Mouse (Mus musculus) thymus, adult 2 months (tissue): Measurements from ENCODE around the gene Rnf157. TPM values are rescaled to one million over a fixed set of nuclear protein-coding genes. Genes with fewer than 3 reads are reported as not detected.

Experiments
- DNase-seq: peaks from one replicate; pipeline ENCODE4 v3.0.0; 2021
- H3K27ac ChIP-seq: fragments of 200-500 bp; 2 replicates; pipeline ENCODE4 v1.5.1; 2012; ENCODE audit warnings: low read length, control low read depth; ENCODE audit not compliant: control insufficient read depth, insufficient read depth
- H3K27me3 ChIP-seq: fragments of 200-500 bp; 2 replicates; pipeline ENCODE4 v1.6.1; 2012; ENCODE audit warnings: mild to moderate bottlenecking, low read length, moderate library complexity, mixed read lengths; ENCODE audit not compliant: control insufficient read depth, insufficient read depth
- H3K36me3 ChIP-seq: fragments of 200-500 bp; 2 replicates; pipeline ENCODE4 v1.6.1; 2012; ENCODE audit warnings: mild to moderate bottlenecking, low read length, moderate library complexity; ENCODE audit not compliant: control insufficient read depth, insufficient read depth
- H3K4me1 ChIP-seq: fragments of 200-500 bp; replicated peaks from 2 replicates; pipeline ENCODE4 v1.6.1; 2012; ENCODE audit warnings: low read length; ENCODE audit not compliant: control insufficient read depth, insufficient read depth
- H3K4me3 ChIP-seq: fragments of 200-500 bp; 2 replicates; pipeline ENCODE4 v1.5.1; 2012; ENCODE audit warnings: mild to moderate bottlenecking, low read length, control low read depth, moderate library complexity; ENCODE audit not compliant: control insufficient read depth, insufficient read depth
- CTCF ChIP-seq: fragments of 200-500 bp; IDR thresholded peaks from 2 replicates; pipeline ENCODE4 v1.5.1; 2012; ENCODE audit warnings: mild to moderate bottlenecking, control low read depth, low read length, moderate library complexity, borderline replicate concordance; ENCODE audit not compliant: control insufficient read depth, poor library complexity, insufficient read depth; ENCODE audit errors: extremely low read depth
- POLR2A ChIP-seq: fragments of 200-500 bp; IDR thresholded peaks from 2 replicates; pipeline ENCODE4 v1.6.1; 2012; ENCODE audit warnings: mild to moderate bottlenecking, low read length, control low read depth, moderate library complexity; ENCODE audit not compliant: control insufficient read depth, poor library complexity, insufficient read depth; ENCODE audit errors: extremely low read depth
- WGBS: fragments of 180-500 bp; shearing (Covaris S2); methylation state at CpG from one replicate; pipeline ENCODE4 v1.1.7; 2018; 5-methylcytosine and 5-hydroxymethylcytosine counted together
- polyA plus RNA-seq: library from polyadenylated mRNA; depleted of rRNA; stranded (reverse); fragments of >200 nt; gene quantifications from 2 replicates; pipeline ENCODE4 v1.2.3, GENCODE M21; 2012

Gene Rnf157
- polyA plus RNA-seq, 1 experiment: 98.7 TPM

DNA sequence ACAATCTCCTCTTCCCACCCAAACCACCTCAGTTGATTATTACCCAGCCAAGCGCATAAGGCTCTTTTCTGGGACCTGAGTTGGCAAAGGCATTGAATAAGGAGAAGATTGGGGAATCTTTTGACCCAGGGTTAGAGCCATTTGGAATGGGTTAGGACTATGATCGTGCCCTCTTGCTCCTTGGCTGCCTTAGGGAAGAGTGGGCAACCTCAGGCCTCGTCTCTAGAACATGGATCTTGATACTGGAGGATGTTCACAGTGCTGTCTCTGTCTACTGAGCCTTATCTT, 79.9 kb downstream of the Rnf157 start:
- no peak for DNase-seq
- H3K27me3 ChIP-seq: no peaks in the 10 kb centered on the region; the same call in 1 of the 2 replicates

GRCm38 (mm10) chr11:116332232-116332982, 80.4 kb downstream of the Rnf157 start:
- Histone ChIP-seq H3K4me1 (peaks cover 22% of the 10 kb centered on the region), H3K4me3 (no peak overlapping the region), H3K27ac (no peak overlapping the region), H3K27me3 (no peaks in the 10 kb centered on the region; the same call in 1 of the 2 replicates), H3K36me3 (no peaks in the 10 kb centered on the region)
- 91% methylated on average over 19 of the region's 19 CpGs for WGBS
- no peak for DNase-seq
- no peak for TF ChIP-seq CTCF
- TF ChIP-seq POLR2A: no peak

More for the DNA sequence above, 79.9 kb downstream of the Rnf157 start:
- no peak overlapping the region for H3K27ac ChIP-seq
- WGBS: 96% methylated on average over 3 of the region's 3 CpGs
- no peak overlapping the region for H3K4me3 ChIP-seq
- no peaks in the 10 kb centered on the region for H3K36me3 ChIP-seq
- TF ChIP-seq CTCF: no peak
- no peak for TF ChIP-seq POLR2A
- peaks cover 27% of the 10 kb centered on the region for H3K4me1 ChIP-seq

DNA sequence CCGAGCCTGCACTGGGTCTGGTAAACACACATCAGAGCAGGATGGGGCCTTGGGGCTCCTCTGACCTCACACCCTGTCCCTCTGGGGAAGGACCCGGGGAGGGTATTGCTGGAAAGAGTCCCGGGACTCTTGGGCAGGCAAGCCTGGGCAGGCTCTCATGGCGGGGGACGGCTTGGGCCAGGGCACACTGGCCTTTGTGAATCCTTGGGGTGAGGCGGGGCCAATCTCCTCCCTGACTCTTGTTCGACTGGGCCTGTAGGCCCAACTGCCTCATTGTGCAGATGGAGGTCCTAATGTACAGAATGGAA, 82.7 kb downstream of the Rnf157 start:
- no peak for TF ChIP-seq CTCF
- TF ChIP-seq POLR2A: no peak

DNA sequence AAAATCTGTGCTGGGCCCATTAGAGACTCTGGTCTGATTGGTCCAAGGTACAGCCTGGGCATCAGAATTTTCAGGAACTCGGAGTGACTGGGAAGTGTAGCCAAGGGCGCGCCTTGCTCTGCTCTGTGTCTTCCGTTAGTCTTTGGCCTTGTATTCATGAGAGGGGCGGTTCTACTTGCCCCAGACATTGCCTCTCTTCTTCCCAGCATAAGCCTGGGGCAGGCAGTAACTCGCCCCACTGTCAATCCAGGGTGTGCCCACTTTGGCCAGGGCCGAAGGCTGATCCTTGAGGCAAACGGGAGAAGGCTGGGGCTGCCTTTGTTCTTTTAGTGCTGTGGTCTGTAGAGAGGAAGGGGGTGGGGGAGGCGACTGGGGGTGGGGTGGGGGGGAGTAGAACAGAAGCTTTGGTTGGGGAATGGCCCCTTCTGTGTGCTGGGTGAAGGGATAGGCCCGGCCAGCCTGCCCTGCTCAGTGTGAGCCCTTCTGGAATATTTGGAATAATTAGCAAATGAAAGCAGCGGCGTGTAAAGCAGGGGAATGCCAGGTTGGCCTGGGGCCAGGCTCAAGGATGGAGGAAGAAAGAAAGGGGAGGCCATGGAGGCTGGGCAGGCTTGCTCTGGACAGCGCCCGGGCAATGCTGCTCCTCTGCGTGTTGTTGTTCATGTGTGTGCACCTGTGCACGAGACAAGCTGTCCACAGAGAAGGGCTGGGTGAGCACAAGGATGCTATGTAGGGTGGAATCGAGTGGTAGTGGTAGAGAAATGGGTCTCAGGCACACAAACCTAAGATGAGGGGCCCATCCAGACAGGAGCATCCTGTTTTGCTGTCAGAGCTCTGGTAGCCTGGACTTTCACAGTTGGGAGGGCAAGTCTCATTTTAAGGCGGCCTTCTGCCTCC, 83.3 kb downstream of the Rnf157 start:
- TF ChIP-seq POLR2A: no peak
- no peak for TF ChIP-seq CTCF
- H3K4me3 ChIP-seq: no peak overlapping the region
- 80% methylated on average over 18 of the region's 18 CpGs for WGBS
- H3K4me1 ChIP-seq: peaks cover under 1% of the 10 kb centered on the region; the same call in 1 of the 2 replicates
- H3K27ac ChIP-seq: no peak overlapping the region
- DNase-seq: no peak
- H3K27me3 ChIP-seq: no peaks in the 10 kb centered on the region; the same call in 1 of the 2 replicates
- no peaks in the 10 kb centered on the region for H3K36me3 ChIP-seq

More for the DNA sequence above, 82.7 kb downstream of the Rnf157 start:
- 90% methylated on average over 7 of the region's 7 CpGs for WGBS
- H3K27ac ChIP-seq: no peak overlapping the region
- H3K4me3 ChIP-seq: no peak overlapping the region
- DNase-seq: no peak
- H3K36me3 ChIP-seq: no peaks in the 10 kb centered on the region
- H3K4me1 ChIP-seq: peaks cover 6% of the 10 kb centered on the region
- H3K27me3 ChIP-seq: no peaks in the 10 kb centered on the region; the same call in 1 of the 2 replicates

DNA sequence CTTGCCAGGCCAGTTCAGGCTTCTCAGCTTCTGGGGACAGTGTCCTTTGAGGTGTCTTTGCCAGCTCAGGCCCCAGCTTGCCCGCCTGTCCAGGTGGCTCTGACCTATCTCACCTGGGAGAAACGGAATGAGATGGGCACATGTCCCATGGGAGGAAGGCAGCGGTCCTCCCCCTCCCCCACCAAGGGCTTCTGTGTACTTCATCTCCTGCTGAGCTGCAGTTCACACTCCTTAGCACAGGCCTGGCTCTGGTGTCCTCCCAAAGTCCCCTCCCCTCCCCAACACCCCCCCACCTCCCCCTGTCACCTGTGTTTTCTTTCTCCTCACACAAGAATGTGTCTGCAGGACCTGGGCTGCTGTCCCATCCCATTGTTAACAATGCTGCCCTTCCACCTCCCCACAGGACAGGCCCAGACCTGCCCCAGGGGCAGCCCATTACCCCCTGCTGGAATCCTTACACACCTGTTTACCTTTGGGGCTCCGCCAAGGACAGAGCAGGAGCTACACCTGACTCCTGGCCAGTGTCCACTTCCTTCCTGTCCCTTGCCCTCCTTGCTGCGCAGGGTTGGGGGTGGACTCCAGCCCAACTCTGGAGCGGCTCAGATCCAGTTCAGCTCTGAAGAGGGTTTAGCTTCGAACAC, 85.7 kb downstream of the Rnf157 start:
- Histone ChIP-seq H3K27me3 (no peaks in the 10 kb centered on the region), H3K27ac (no peak overlapping the region), H3K4me3 (no peak overlapping the region), H3K36me3 (no peaks in the 10 kb centered on the region), H3K4me1 (no peaks in the 10 kb centered on the region)
- no peak for TF ChIP-seq POLR2A
- no peak for TF ChIP-seq CTCF
- WGBS: 93% methylated on average over 7 of the region's 7 CpGs
- DNase-seq: no peak
